Mouse (Mus musculus): ENCODE measurements around the gene Ppp1r36.

- TF ChIP-seq CTCF (IDR thresholded peaks at IDR 0.05; ENCODE audit: insufficient read depth, low read length) (no peak), POLR2A (IDR thresholded peaks at IDR 0.05; ENCODE audit: borderline replicate concordance, extremely low read depth, low read depth, low read length) (no peak)
These were observed 34.9 kb downstream of the Ppp1r36 start for GRCm38 (mm10) chr12:76452203-76452602.

All from lung, adult 2 months (tissue).